Mouse (Mus musculus): ENCODE measurements at regions not wholly inside any gene's neighbourhood (a gene's known extent, or its start where the extent isn't known, plus 50 kb on each side); places are given as distances from the start of the nearest gene placed in this dataset.

- DNase-seq (ENCODE audit: low read depth, low spot score) = no peak
Observed at GRCm38 (mm10) chr12:118784643-118785042, 61.5 kb upstream of the Sp8 start.

- no peak for DNase-seq (ENCODE audit: low read depth, low spot score)
Observed at GRCm38 (mm10) chr12:118781978-118782377, 64.2 kb upstream of the Sp8 start.

- no peak for DNase-seq (ENCODE audit: low read depth, low spot score)
Observed at GRCm38 (mm10) chr12:118775463-118776064, 70.6 kb upstream of the Sp8 start.

- no peak for DNase-seq (ENCODE audit: low read depth, low spot score)
Observed at GRCm38 (mm10) chr12:118772790-118773189, 73.3 kb upstream of the Sp8 start.

GRCm38 (mm10) chr12:118766472-118766871 is 79.7 kb upstream of the Sp8 start:
- no peak for DNase-seq (ENCODE audit: low read depth, low spot score)

- no peak for DNase-seq (ENCODE audit: low read depth, low spot score)
Observed at GRCm38 (mm10) chr12:118754076-118754475, 92.1 kb upstream of the Sp8 start.

- DNase-seq (ENCODE audit: low read depth, low spot score) = no peak
Observed at GRCm38 (mm10) chr12:118739103-118739502, 107.0 kb upstream of the Sp8 start.

- DNase-seq (ENCODE audit: low read depth, low spot score) = no peak
Observed at GRCm38 (mm10) chr12:118725891-118726290, 120.2 kb upstream of the Sp8 start.

GRCm38 (mm10) chr12:118719878-118720573 is 126.1 kb upstream of the Sp8 start:
- DNase-seq (ENCODE audit: low read depth, low spot score) = no peak

- no peak for DNase-seq (ENCODE audit: low read depth, low spot score)
Observed at GRCm38 (mm10) chr12:118716824-118717223, 129.3 kb upstream of the Sp8 start.

- peak; percentile 73 for DNase-seq (ENCODE audit: low read depth, low spot score)
Observed at GRCm38 (mm10) chr12:118706626-118707025, 139.5 kb upstream of the Sp8 start.

GRCm38 (mm10) chr12:118704826-118705225 is 141.3 kb upstream of the Sp8 start:
- DNase-seq (ENCODE audit: low read depth, low spot score) = no peak

GRCm38 (mm10) chr12:118703730-118704129 is 142.4 kb upstream of the Sp8 start:
- DNase-seq (ENCODE audit: low read depth, low spot score) = no peak

- DNase-seq (ENCODE audit: low read depth, low spot score) = no peak
Observed at GRCm38 (mm10) chr12:118703068-118703662, 143.0 kb upstream of the Sp8 start.

GRCm38 (mm10) chr12:118701838-118702237 is 144.3 kb upstream of the Sp8 start:
- DNase-seq (ENCODE audit: low read depth, low spot score) = no peak

GRCm38 (mm10) chr12:118698110-118698509 is 148.0 kb upstream of the Sp8 start:
- DNase-seq (ENCODE audit: low read depth, low spot score) = no peak

GRCm38 (mm10) chr12:118694701-118695100 is 151.4 kb upstream of the Sp8 start:
- no peak for DNase-seq (ENCODE audit: low read depth, low spot score)

GRCm38 (mm10) chr12:118682902-118683301 is 163.2 kb upstream of the Sp8 start:
- DNase-seq (ENCODE audit: low read depth, low spot score) = no peak

- DNase-seq (ENCODE audit: low read depth, low spot score) = no peak
Observed at GRCm38 (mm10) chr12:118677989-118678388, 168.1 kb upstream of the Sp8 start.

GRCm38 (mm10) chr12:118661575-118661974 is 184.6 kb upstream of the Sp8 start:
- no peak for DNase-seq (ENCODE audit: low read depth, low spot score)

GRCm38 (mm10) chr12:118661214-118661486 is 185.0 kb upstream of the Sp8 start:
- DNase-seq (ENCODE audit: low read depth, low spot score) = no peak

GRCm38 (mm10) chr12:118660384-118661213 is 185.5 kb upstream of the Sp8 start:
- DNase-seq (ENCODE audit: low read depth, low spot score) = no peak

All from telencephalon, adult 2 months (tissue).